Mouse (Mus musculus): ENCODE measurements around the gene Zkscan7. TPM values are rescaled to one million over a fixed set of nuclear protein-coding genes. Genes with fewer than 3 reads are reported as not detected.

Zkscan7 gene
- polyA plus RNA-seq, 1 experiment from 2014 or later: 0.68 TPM

- H3K36me3 ChIP-seq (replicated peaks): no peaks in the 10 kb centered on the region
- H3K4me1 ChIP-seq (replicated peaks): no peaks in the 10 kb centered on the region
- ATAC-seq (ENCODE audit: insufficient read depth): no peak
- H3K4me2 ChIP-seq: peak overlapping the region; percentile 53
- H3K27me3 ChIP-seq: peaks cover 9% of the 10 kb centered on the region; the same call in 1 of the 2 replicates
- H3K9me3 ChIP-seq (replicated peaks): no peaks in the 10 kb centered on the region
- H3K9ac ChIP-seq: no peak overlapping the region
- H3K27ac ChIP-seq (replicated peaks): no peak overlapping the region
- H3K4me3 ChIP-seq (replicated peaks): peak overlapping the region; percentile 38
- 19% methylated on average over 32 of the region's 32 CpGs for WGBS (ENCODE audit: insufficient replicate concordance)
These were observed 17.4 kb downstream of the Zkscan7 start for GRCm38 (mm10) chr9:122902717-122903535.

- H3K9ac ChIP-seq: no peak overlapping the region
- peak overlapping the region; percentile 74 for H3K4me2 ChIP-seq
- peaks cover 5% of the 10 kb centered on the region; the same call in 1 of the 2 replicates for H3K4me1 ChIP-seq (replicated peaks)
- no peak overlapping the region for H3K27ac ChIP-seq (replicated peaks)
- peaks cover 17% of the 10 kb centered on the region for H3K36me3 ChIP-seq (replicated peaks)
- H3K9me3 ChIP-seq (replicated peaks): no peaks in the 10 kb centered on the region
- no peak for ATAC-seq (ENCODE audit: insufficient read depth)
- WGBS (ENCODE audit: insufficient replicate concordance): 25% methylated on average over 3 of the region's 3 CpGs
- peak overlapping the region; percentile 62 for H3K4me3 ChIP-seq (replicated peaks)
- peaks cover 36% of the 10 kb centered on the region for H3K27me3 ChIP-seq
These were observed 37.0 kb downstream of the Zkscan7 start for GRCm38 (mm10) chr9:122922436-122922835.

DNA sequence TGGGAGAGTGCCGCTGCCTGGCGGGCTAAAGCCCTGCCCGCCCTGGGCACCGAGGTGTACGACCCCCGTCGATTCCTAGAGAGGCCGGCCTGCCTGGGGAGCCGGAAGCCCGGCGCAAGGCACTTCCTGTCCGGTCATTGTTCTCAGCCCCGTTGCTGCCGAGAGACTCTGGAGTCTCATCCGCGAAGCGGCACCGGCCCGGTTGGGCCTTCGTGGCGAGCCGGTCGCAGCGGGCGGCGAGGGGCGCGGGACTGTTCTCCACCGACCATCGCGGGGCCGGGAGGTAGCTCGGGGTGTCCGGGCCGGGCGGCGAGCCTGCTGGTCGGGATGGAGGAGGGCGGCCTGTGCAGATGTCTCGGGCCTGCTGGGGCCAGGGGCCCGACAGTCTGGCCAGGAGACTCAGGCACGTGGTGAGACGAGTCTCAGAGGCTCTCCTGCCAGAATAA lies 37.5 kb downstream of the Zkscan7 start, which contains the start of gene Zfp105:
Gene Zfp105 (plus strand): TSS at position 137 of the 446 bp plus-strand sequence.
- Histone ChIP-seq H3K4me1 (replicated peaks) (peaks cover 5% of the 10 kb centered on the region; the same call in 1 of the 2 replicates), H3K9me3 (replicated peaks) (no peaks in the 10 kb centered on the region), H3K27me3 (peaks cover 36% of the 10 kb centered on the region), H3K4me3 (replicated peaks) (peak within 1 kb of the TSS; percentile 62), H3K27ac (replicated peaks) (no peak within 1 kb of the TSS), H3K9ac (peak within 1 kb of the TSS; percentile 56), H3K36me3 (replicated peaks) (peaks cover 20% of the 10 kb centered on the region), H3K4me2 (peak within 1 kb of the TSS; percentile 74)
- 1% methylated on average over 43 of the region's 43 CpGs for WGBS (ENCODE audit: insufficient replicate concordance)
- no peak; the same call in 1 of the 2 replicates for ATAC-seq (ENCODE audit: insufficient read depth)

- WGBS (ENCODE audit: insufficient replicate concordance): 40% methylated on average over 3 of the region's 3 CpGs
- H3K9me3 ChIP-seq (replicated peaks): no peaks in the 10 kb centered on the region
- H3K36me3 ChIP-seq (replicated peaks): peaks cover 48% of the 10 kb centered on the region
- H3K4me3 ChIP-seq (replicated peaks): no peak overlapping the region
- 0 out of 2 replicates have a peak, but pooled peaks cover under 1% of the 10 kb centered on the region for H3K27me3 ChIP-seq
- no peaks in the 10 kb centered on the region for H3K4me1 ChIP-seq (replicated peaks)
- H3K27ac ChIP-seq (replicated peaks): no peak overlapping the region
- no peak overlapping the region for H3K4me2 ChIP-seq
- no peak for ATAC-seq (ENCODE audit: insufficient read depth)
- H3K9ac ChIP-seq: no peak overlapping the region
These were observed 43.4 kb downstream of the Zkscan7 start for GRCm38 (mm10) chr9:122928915-122929314.

Other genes starting within 250 kb of the Zkscan7 start
- 0.05 TPM in 1 of 2 replicates, not detected in the other for gene Topaz1, start 138.3 kb upstream of the Zkscan7 start, polyA plus RNA-seq (2015; fragmentation: Nextera tagmentation; extraction: Ambion mirVana)
- 1.9 and 2.3 TPM in 2 replicates for gene Tcaim, start 80.1 kb upstream of the Zkscan7 start, polyA plus RNA-seq (2015; fragmentation: Nextera tagmentation; extraction: Ambion mirVana)
- not detected in 2 replicates for gene Gm35549, start 41.6 kb upstream of the Zkscan7 start, polyA plus RNA-seq (2015; fragmentation: Nextera tagmentation; extraction: Ambion mirVana)
- gene Zfp445, start 19.7 kb upstream of the Zkscan7 start, polyA plus RNA-seq (2015; fragmentation: Nextera tagmentation; extraction: Ambion mirVana): 16.6 and 16.8 TPM in 2 replicates
- gene Zfp105, start 37.4 kb downstream of the Zkscan7 start, polyA plus RNA-seq (2015; fragmentation: Nextera tagmentation; extraction: Ambion mirVana): 1.5 and 1.8 TPM in 2 replicates
- 10.8 and 12.8 TPM in 2 replicates for gene 1110059G10Rik, start 65.3 kb downstream of the Zkscan7 start, polyA plus RNA-seq (2015; fragmentation: Nextera tagmentation; extraction: Ambion mirVana)
- 30.0 and 30.8 TPM in 2 replicates for gene Kif15, start 65.4 kb downstream of the Zkscan7 start, polyA plus RNA-seq (2015; fragmentation: Nextera tagmentation; extraction: Ambion mirVana)
- 6.0 TPM in 2 replicates for gene Tmem42, start 135.6 kb downstream of the Zkscan7 start, polyA plus RNA-seq (2015; fragmentation: Nextera tagmentation; extraction: Ambion mirVana)
- gene Tgm4, start 149.0 kb downstream of the Zkscan7 start, polyA plus RNA-seq (2015; fragmentation: Nextera tagmentation; extraction: Ambion mirVana): 0.12 and 0.21 TPM in 2 replicates
- 30.7 and 31.7 TPM in 2 replicates for gene Zdhhc3, start 227.5 kb downstream of the Zkscan7 start, polyA plus RNA-seq (2015; fragmentation: Nextera tagmentation; extraction: Ambion mirVana)
- 70.3 and 73.1 TPM in 2 replicates for gene Exosc7, start 227.5 kb downstream of the Zkscan7 start, polyA plus RNA-seq (2015; fragmentation: Nextera tagmentation; extraction: Ambion mirVana)